Mouse (Mus musculus) forebrain, embryonic 14.5 days (tissue): ENCODE measurements around the gene B3galt4. TPM values are rescaled to one million over a fixed set of nuclear protein-coding genes. Genes with fewer than 3 reads are reported as not detected.
A peak's percentile ranks its signal among the peaks of the same experiment; 100 is the strongest.
"Not testable (repeated sequence)": the region's sequence is repeated elsewhere in the genome, so short reads cannot be mapped to it uniquely, and the experiment has no call there.

Experiments used
- ATAC-seq: fragments of 200-750 bp; cut with Nextera tagmentation; 2 replicates; pipeline ENCODE4 v1.8.0; 2017; ENCODE audit warnings: mild to moderate bottlenecking, moderate library complexity
- DNase-seq: peaks from one replicate; pipeline ENCODE4 v3.0.0-alpha.2; 2015; ENCODE audit warnings: low spot score
- H3K27ac ChIP-seq: fragments of 300-500 bp; sonication (generic); 2 replicates; pipeline ENCODE4 v1.5.1; 2014; ENCODE audit warnings: low read depth, mild to moderate bottlenecking, control low read depth, low read length, moderate library complexity
- H3K27me3 ChIP-seq: fragments of 300-500 bp; sonication (generic); replicated peaks from 2 replicates; pipeline ENCODE4 v1.6.1; 2014; ENCODE audit warnings: low read length, control low read depth, mixed read lengths; ENCODE audit not compliant: control insufficient read depth, insufficient read depth
- H3K36me3 ChIP-seq: fragments of 300-500 bp; sonication (generic); 2 replicates; pipeline ENCODE4 v1.6.1; 2014; ENCODE audit warnings: low read length, control low read depth; ENCODE audit not compliant: control insufficient read depth, insufficient read depth
- H3K4me1 ChIP-seq: fragments of 300-500 bp; sonication (generic); 2 replicates; pipeline ENCODE4 v1.6.1; 2014; ENCODE audit warnings: antibody characterized with exemption, low read length, control low read depth; ENCODE audit not compliant: control insufficient read depth, insufficient read depth
- H3K4me2 ChIP-seq: fragments of 300-500 bp; sonication (generic); 2 replicates; pipeline ENCODE4 v1.6.1; 2014; ENCODE audit warnings: mild to moderate bottlenecking, control low read depth, low read length
- H3K4me3 ChIP-seq: fragments of 300-500 bp; sonication (generic); 2 replicates; pipeline ENCODE4 v1.5.1; 2014; ENCODE audit warnings: low read depth, low read length, control low read depth
- H3K9ac ChIP-seq: fragments of 300-500 bp; sonication (generic); 2 replicates; pipeline ENCODE4 v1.6.1; 2014; ENCODE audit warnings: mild to moderate bottlenecking, low read length, control low read depth, moderate library complexity
- H3K9me3 ChIP-seq: fragments of 300-500 bp; sonication (generic); replicated peaks from 2 replicates; pipeline ENCODE4 v1.6.1; 2016; ENCODE audit warnings: low read length, control low read depth, mixed read lengths; ENCODE audit not compliant: control insufficient read depth
- WGBS: fragments of 180-500 bp; shearing (Covaris S2); extraction: QIAGEN DNeasy Blood & Tissue Kit; methylation state at CpG from one replicate; pipeline ENCODE4 v1.1.7; 2014; 5-methylcytosine and 5-hydroxymethylcytosine counted together
- polyA plus RNA-seq: library from polyadenylated mRNA; unstranded; fragments of >200 nt; fragmentation: Nextera tagmentation; extraction: Ambion mirVana; gene quantifications from 2 replicates; pipeline ENCODE4 v1.2.1, GENCODE M21; 2014

The B3galt4 gene
- polyA plus RNA-seq, 1 experiment from 2014 or later: 6.0 TPM

DNA sequence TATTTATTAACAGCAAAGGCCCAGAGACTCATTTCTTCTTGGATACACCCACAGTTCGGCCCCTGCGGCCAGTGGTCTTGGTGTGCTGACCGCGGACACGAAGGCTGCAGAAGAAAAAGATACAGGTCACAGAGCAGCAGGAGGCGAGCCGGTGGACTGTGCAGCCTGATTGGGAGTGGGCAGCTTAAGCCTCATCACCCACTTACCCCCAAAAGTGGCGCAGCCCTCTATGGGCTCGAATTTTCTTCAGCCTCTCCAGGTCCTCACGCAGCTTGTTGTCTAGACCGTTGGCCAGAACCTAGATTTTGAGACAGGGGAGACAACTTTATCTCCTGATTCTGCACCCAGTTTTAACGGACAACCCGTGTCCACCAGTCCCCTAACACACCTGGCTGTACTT, 727 bp upstream of the B3galt4 start:
- WGBS: 71% methylated on average over 13 of the region's 13 CpGs
- Histone ChIP-seq H3K36me3 (peaks cover 57% of the 10 kb centered on the region), H3K4me2 (peak overlapping the region; percentile 82), H3K4me1 (peaks cover 29% of the 10 kb centered on the region)
- not testable (repeated sequence) for DNase-seq, H3K9me3 ChIP-seq, H3K27ac ChIP-seq, H3K9ac ChIP-seq, ATAC-seq, H3K4me3 ChIP-seq, H3K27me3 ChIP-seq

DNA sequence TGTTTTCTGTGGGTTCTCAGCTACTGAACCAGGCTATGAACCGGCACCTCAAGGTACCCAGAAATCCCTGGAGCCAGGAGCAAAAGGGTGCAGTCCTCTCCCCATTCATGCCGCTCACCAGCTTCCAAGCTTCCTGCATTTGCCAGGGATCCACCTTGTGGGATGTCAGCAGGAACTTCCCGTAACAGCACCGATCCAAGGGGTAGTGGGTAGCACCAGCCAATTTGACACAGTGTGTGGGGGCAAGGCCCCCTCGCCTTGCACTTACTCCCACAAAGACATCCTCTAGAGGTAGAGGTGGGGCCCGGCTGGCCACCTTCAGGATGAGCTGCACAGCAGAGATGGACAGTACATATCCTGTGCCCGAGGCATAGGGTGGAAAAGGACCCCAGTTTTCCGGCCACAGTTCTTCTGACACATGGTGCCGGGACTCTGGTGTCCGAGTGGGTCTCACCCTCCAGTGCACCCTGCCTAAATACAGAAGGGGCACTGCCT, 1.1 kb downstream of the B3galt4 start:
- peak overlapping the region; percentile 71 for H3K9ac ChIP-seq
- DNase-seq: no peak
- H3K27me3 ChIP-seq: no peaks in the 10 kb centered on the region
- peak overlapping the region; percentile 42 for H3K4me3 ChIP-seq
- peaks cover 74% of the 10 kb centered on the region for H3K36me3 ChIP-seq
- H3K4me1 ChIP-seq: peaks cover 22% of the 10 kb centered on the region
- no peak overlapping the region for H3K27ac ChIP-seq
- H3K9me3 ChIP-seq: no peaks in the 10 kb centered on the region
- H3K4me2 ChIP-seq: peak overlapping the region; percentile 82
- no peak for ATAC-seq
- 70% methylated on average over 10 of the region's 10 CpGs for WGBS

DNA sequence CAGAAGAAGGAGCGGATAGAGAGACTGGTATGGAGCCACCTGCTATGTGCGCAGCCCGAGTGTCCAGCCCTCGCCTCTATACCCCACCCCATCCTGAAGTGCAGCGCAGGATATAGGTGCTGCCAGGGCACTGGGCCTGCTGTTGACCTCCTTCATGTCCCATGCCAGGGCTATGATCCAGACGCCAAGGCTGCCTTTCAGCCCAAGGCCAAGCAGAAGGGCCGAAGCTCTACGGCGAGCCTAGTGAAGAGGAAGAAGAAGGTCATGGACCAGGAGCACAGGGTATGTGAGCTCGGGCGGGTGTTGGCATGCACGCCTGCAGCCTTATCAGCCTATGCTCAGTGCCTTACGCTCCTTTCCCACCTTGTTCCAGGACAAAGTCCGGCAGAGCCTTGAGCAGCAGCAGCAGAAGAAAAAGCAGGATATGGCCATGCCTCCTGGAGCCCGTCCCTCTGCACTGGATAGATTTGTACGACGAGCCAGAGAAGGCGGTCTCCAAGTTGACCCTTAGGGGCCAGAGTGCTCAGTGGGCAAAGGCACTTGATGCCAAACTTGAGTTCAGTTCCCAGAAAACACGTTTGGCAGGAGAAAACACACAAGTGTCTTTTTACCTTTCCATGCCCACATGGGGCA, 2.3 kb downstream of the B3galt4 start:
- Histone ChIP-seq H3K4me3 (no peak overlapping the region), H3K27me3 (no peaks in the 10 kb centered on the region), H3K36me3 (peaks cover 83% of the 10 kb centered on the region), H3K4me2 (no peak overlapping the region), H3K9me3 (no peaks in the 10 kb centered on the region), H3K4me1 (peaks cover 15% of the 10 kb centered on the region), H3K9ac (no peak overlapping the region), H3K27ac (no peak overlapping the region)
- DNase-seq: no peak
- 91% methylated on average over 19 of the region's 19 CpGs for WGBS
- ATAC-seq: no peak

DNA sequence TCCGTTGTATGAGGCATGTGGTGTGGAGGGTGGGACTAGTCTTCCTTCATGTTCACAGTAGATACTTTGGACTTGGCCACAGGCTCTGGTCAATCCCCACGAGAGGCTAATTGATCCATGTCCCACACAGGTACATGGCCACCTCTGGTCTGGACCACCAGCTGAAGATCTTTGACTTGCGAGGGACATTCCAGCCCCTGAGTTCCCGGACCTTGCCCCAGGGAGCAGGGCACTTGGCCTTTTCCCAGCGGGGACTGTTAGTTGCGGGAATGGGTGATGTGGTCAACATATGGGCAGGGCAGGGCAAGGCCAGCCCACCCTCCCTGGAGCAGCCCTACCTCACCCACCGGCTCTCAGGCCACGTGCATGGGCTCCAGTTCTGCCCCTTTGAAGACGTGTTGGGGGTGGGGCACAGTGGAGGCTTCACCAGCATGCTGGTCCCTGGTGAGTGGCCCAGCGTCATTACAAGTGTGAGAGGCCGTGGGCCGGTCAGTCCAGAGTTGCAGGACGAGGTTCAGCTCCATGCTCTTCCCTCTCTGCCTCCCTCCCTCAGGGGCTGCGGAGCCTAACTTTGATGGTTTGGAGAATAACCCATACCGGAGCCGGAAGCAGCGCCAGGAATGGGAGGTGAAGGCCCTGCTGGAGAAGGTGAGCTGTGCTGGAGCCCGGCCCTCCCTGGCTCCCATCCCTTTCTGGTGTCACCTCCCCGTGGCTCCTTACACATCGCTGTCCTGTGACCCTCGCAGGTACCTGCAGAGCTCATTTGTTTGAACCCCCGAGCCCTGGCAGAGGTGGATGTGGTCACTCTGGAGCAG, 3.0 kb downstream of the B3galt4 start:
- H3K27ac ChIP-seq: no peak overlapping the region
- H3K9ac ChIP-seq: no peak overlapping the region
- no peaks in the 10 kb centered on the region for H3K27me3 ChIP-seq
- WGBS: 90% methylated on average over 22 of the region's 22 CpGs
- no peak overlapping the region for H3K4me3 ChIP-seq
- DNase-seq: no peak
- H3K9me3 ChIP-seq: no peaks in the 10 kb centered on the region
- H3K36me3 ChIP-seq: peaks cover 83% of the 10 kb centered on the region
- H3K4me1 ChIP-seq: peaks cover 13% of the 10 kb centered on the region
- ATAC-seq: no peak
- no peak overlapping the region for H3K4me2 ChIP-seq

DNA sequence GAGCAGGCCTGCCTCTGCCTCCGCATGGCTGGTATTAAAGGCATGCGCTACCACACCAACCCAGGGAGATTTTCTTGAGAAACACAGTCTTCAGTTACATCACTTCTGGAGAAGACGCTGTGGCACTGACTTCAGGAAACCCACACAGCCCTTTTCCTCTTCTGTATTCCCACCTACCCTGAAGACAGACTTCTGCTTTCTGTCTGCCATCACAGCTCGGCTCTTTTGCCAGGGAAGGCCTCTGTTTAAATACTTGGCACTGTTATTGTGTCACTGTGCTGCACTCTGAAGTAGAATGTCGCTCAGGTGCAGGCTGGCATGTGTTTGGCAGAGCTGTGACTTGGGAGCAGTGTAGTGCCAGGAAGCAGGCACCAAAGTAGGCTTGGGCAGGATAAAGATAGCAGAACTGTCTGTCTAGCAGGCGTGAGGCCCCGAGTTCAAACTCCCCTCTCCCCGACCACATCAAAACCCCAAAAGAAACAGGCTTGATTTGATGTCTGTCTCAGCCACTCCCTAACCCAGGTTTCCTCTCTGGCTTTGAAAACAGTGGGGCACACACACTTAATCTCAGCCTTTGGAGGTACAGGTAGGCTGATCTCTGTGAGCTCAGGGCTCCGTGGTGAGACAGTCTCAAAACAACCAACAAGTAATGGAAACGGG, 3.7 kb downstream of the B3galt4 start:
- no peak for ATAC-seq
- no peaks in the 10 kb centered on the region for H3K27me3 ChIP-seq
- H3K9ac ChIP-seq: no peak overlapping the region
- no peak for DNase-seq
- WGBS: 90% methylated on average over 10 of the region's 10 CpGs
- no peak overlapping the region for H3K4me3 ChIP-seq
- H3K9me3 ChIP-seq: no peaks in the 10 kb centered on the region
- peaks cover 13% of the 10 kb centered on the region for H3K4me1 ChIP-seq
- H3K27ac ChIP-seq: no peak overlapping the region
- peaks cover 81% of the 10 kb centered on the region for H3K36me3 ChIP-seq
- H3K4me2 ChIP-seq: no peak overlapping the region

DNA sequence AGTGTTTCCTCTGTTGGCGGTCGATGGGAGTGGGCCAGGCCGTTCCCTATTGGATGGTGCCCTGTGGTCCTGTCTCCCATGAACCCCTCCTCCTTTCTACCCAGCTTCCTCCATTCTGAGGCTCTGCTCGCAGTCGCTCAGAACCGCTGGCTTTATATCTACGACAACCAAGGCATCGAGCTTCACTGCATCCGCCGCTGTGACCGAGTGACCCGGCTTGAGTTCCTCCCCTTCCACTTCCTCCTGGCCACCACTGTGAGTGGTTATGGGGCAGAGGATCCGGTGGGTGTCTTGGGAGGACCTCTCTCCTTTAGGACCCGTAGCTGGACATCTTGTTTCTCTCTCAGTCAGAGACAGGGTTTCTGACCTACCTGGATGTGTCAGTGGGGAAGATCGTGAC, 7.8 kb downstream of the B3galt4 start:
- Histone ChIP-seq H3K9me3 (no peaks in the 10 kb centered on the region), H3K27me3 (no peaks in the 10 kb centered on the region), H3K9ac (no peak overlapping the region), H3K27ac (no peak overlapping the region), H3K4me2 (no peak overlapping the region), H3K36me3 (peaks cover 58% of the 10 kb centered on the region), H3K4me3 (no peak overlapping the region), H3K4me1 (peaks cover 10% of the 10 kb centered on the region)
- ATAC-seq (no peak), DNase-seq (no peak)
- WGBS: 95% methylated on average over 15 of the region's 15 CpGs

DNA sequence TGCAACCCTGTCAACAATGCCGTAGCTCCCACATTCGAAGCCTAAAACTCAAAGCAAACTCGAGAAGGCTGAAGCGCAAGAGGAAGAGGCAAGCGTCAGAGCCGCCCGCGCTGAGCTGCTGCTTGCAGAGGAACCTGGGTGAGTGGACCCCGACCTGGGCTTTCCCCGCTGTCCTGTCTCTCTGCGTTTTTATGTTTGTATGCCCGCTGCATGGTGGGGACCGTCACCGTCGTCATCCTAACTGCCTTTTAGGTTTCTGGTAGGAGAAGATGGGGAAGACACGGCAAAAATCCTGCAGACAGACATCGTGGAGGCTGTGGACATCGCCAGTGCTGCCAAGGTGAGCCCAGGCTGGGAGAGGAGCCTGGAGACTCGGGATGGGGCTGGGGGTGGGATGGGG, 9.9 kb downstream of the B3galt4 start:
- H3K4me2 ChIP-seq: peak overlapping the region; percentile 94
- no peak for DNase-seq
- peaks cover 62% of the 10 kb centered on the region for H3K36me3 ChIP-seq
- H3K4me3 ChIP-seq: peak overlapping the region; percentile 62
- peaks cover 10% of the 10 kb centered on the region for H3K4me1 ChIP-seq
- ATAC-seq: no peak
- 69% methylated on average over 19 of the region's 19 CpGs for WGBS
- H3K9me3 ChIP-seq: no peaks in the 10 kb centered on the region
- no peak overlapping the region for H3K27ac ChIP-seq
- peak overlapping the region; percentile 68 for H3K9ac ChIP-seq
- H3K27me3 ChIP-seq: no peaks in the 10 kb centered on the region

DNA sequence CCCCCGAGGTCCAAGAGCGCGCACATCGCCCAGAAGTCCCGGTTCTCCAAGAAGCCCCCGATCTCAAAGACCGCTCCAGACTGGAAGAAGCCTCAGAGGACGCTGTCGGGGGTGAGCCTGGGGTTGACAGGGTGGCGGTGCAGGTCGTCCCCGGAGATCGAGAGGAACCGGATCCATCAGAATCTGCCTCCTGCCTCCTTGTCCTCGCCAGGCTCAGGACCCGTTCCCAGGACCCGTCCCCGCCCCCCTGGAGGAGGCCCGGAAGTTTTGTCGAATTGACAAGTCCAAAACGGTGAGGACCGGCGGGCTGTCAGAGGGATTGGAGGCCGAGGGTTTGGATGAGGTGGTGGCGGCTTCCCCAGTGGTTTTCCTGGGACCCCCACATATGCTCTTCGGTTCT, 10.3 kb downstream of the B3galt4 start:
- peak overlapping the region; percentile 94 for H3K4me2 ChIP-seq
- ATAC-seq: peak; percentile 2; the same call in 1 of the 2 replicates
- DNase-seq: no peak
- H3K9me3 ChIP-seq: no peaks in the 10 kb centered on the region
- WGBS: 2% methylated on average over 26 of the region's 26 CpGs
- peaks cover 10% of the 10 kb centered on the region for H3K4me1 ChIP-seq
- no peaks in the 10 kb centered on the region for H3K27me3 ChIP-seq
- no peak overlapping the region for H3K27ac ChIP-seq
- H3K4me3 ChIP-seq: peak overlapping the region; percentile 62
- H3K9ac ChIP-seq: peak overlapping the region; percentile 68
- H3K36me3 ChIP-seq: peaks cover 58% of the 10 kb centered on the region
